Mouse (Mus musculus) forebrain, embryonic 15.5 days (tissue): ENCODE results near the gene Rbp4. TPM values are rescaled to one million over a fixed set of nuclear protein-coding genes. Genes with fewer than 3 reads are reported as not detected.

Source experiments
- ATAC-seq: fragments of 200-750 bp; cut with Nextera tagmentation; replicated peaks from 2 replicates; pipeline ENCODE4 v1.8.0; 2017; ENCODE audit warnings: mild to moderate bottlenecking, moderate TSS enrichment, moderate library complexity
- H3K27ac ChIP-seq: fragments of 300-500 bp; sonication (generic); replicated peaks from 2 replicates; pipeline ENCODE4 v1.5.1; 2015; ENCODE audit warnings: mild to moderate bottlenecking, inconsistent platforms
- H3K27me3 ChIP-seq: fragments of 300-500 bp; sonication (generic); 2 replicates; pipeline ENCODE4 v1.6.1; 2015; ENCODE audit warnings: inconsistent platforms
- H3K36me3 ChIP-seq: fragments of 300-500 bp; sonication (generic); 2 replicates; pipeline ENCODE4 v1.6.1; 2015; ENCODE audit warnings: mild to moderate bottlenecking, inconsistent platforms
- H3K4me1 ChIP-seq: fragments of 300-500 bp; sonication (generic); 2 replicates; pipeline ENCODE4 v1.6.1; 2015; ENCODE audit warnings: inconsistent platforms
- H3K4me2 ChIP-seq: fragments of 300-500 bp; sonication (generic); replicated peaks from 2 replicates; pipeline ENCODE4 v1.6.1; 2015; ENCODE audit warnings: mild to moderate bottlenecking, inconsistent platforms
- H3K4me3 ChIP-seq: fragments of 300-500 bp; sonication (generic); 2 replicates; pipeline ENCODE4 v1.5.1; 2015; ENCODE audit warnings: mild to moderate bottlenecking, inconsistent platforms
- H3K9ac ChIP-seq: fragments of 300-500 bp; sonication (generic); replicated peaks from 2 replicates; pipeline ENCODE4 v1.6.1; 2015; ENCODE audit warnings: mild to moderate bottlenecking, inconsistent platforms
- H3K9me3 ChIP-seq: fragments of 300-500 bp; sonication (generic); 2 replicates; pipeline ENCODE4 v1.6.1; 2016; ENCODE audit warnings: inconsistent platforms
- WGBS: fragments of 180-500 bp; shearing (Covaris S2); methylation state at CpG from one replicate; pipeline ENCODE4 v1.1.7; 2015; ENCODE audit warnings: mixed read lengths; 5-methylcytosine and 5-hydroxymethylcytosine counted together
- polyA plus RNA-seq: library from polyadenylated mRNA; unstranded; fragments of >200 nt; fragmentation: Nextera tagmentation; extraction: Ambion mirVana; gene quantifications from 2 replicates; pipeline ENCODE4 v1.2.1, GENCODE M21; 2015

Gene Rbp4
- polyA plus RNA-seq, 1 experiment from 2014 or later: 1.5 TPM

DNA sequence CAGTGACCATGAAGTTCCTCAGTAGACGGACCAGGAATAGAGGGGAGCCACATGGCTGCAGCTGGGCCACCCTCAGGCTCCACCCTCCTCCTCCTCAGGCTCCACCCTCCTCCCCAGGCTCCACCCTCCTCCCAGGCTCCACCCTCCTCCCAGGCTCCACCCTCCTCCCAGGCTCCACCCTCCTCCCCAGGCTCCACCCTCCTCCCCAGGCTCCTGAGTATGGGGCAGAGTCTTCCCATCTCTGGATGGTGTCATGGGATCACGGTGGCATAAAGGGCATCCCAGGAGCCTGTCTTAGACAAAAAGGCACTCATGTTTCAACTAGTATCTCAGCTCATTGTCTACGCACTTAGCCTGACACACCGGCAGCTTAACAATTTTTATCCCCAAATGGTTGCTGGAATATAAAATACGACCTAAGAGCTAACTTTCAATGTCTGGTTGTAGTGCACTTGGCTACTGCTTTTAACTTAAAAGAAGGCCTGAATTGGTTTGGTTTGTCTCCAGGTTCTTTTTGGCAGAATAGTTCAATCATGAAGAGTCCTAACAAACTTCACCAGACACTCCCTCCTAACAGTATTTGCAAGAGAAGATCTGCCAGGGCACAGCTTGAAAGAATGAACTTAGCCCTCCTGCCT lies 4.8 kb downstream of the Rbp4 start:
- Histone ChIP-seq H3K36me3 (no peaks in the 10 kb centered on the region), H3K4me2 (no peak overlapping the region), H3K4me1 (no peaks in the 10 kb centered on the region), H3K27me3 (peaks cover 11% of the 10 kb centered on the region), H3K27ac (no peak overlapping the region), H3K4me3 (no peak overlapping the region), H3K9me3 (no peaks in the 10 kb centered on the region), H3K9ac (no peak overlapping the region)
- ATAC-seq: no peak
- WGBS: 82% methylated on average over 5 of the region's 5 CpGs

GRCm38 (mm10) chr19:38114834-38115491 lies 10.1 kb downstream of the Rbp4 start:
- Histone ChIP-seq H3K27me3 (no peaks in the 10 kb centered on the region), H3K27ac (no peak overlapping the region), H3K9ac (no peak overlapping the region), H3K36me3 (no peaks in the 10 kb centered on the region), H3K4me1 (no peaks in the 10 kb centered on the region), H3K9me3 (no peaks in the 10 kb centered on the region), H3K4me2 (no peak overlapping the region), H3K4me3 (no peak overlapping the region)
- WGBS: 92% methylated on average over 7 of the region's 7 CpGs
- no peak for ATAC-seq

DNA sequence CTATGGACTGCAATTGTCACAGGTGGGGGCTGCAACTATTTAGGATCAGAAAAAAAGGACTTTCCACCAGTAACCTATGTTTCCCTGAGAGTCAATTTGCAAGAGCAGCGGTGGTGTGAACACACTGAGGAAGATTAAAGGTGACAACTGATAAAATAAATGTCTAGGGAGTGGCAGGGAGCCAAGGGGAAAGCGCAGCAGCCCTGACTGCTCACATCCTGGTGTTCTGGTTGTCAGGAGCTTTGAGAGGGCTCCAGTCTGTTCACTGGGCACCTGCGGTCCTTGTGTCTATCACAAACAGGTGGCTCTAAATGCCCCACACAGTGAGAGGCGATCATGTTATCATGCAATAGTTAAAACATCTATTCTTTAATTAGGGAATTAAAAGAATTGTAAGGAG lies 12.5 kb downstream of the Rbp4 start:
- H3K4me2 ChIP-seq: no peak overlapping the region
- H3K4me3 ChIP-seq: no peak overlapping the region
- no peaks in the 10 kb centered on the region for H3K27me3 ChIP-seq
- no peaks in the 10 kb centered on the region for H3K4me1 ChIP-seq
- H3K9me3 ChIP-seq: no peaks in the 10 kb centered on the region
- no peaks in the 10 kb centered on the region for H3K36me3 ChIP-seq
- H3K9ac ChIP-seq: no peak overlapping the region
- H3K27ac ChIP-seq: no peak overlapping the region
- WGBS: 55% methylated on average over 4 of the region's 4 CpGs
- ATAC-seq: no peak

DNA sequence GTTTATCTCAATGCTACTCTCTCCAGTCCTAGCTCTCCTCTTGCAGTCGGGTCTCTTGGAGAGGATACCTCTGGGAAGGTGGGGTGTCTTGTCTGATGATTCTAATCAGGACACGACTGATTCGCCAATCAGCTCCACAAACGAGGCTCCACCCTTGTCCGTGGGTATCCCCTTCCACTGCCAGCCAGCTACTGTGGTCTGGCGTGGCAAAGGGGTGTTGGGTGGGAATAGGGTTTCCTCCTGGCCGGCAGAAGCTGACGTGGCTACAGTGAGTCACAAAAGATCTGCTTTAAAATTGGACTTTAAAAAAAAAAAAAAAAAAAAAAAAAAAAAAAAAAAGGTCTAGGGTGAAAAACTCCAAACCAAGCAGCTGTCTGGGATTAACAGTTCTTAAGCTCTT lies 14.0 kb downstream of the Rbp4 start:
- ATAC-seq: no peak
- H3K27me3 ChIP-seq: no peaks in the 10 kb centered on the region
- WGBS: 78% methylated on average over 8 of the region's 8 CpGs
- no peaks in the 10 kb centered on the region for H3K4me1 ChIP-seq
- H3K9me3 ChIP-seq: no peaks in the 10 kb centered on the region
- no peaks in the 10 kb centered on the region for H3K36me3 ChIP-seq
- no peak overlapping the region for H3K27ac ChIP-seq
- H3K9ac ChIP-seq: no peak overlapping the region
- no peak overlapping the region for H3K4me3 ChIP-seq
- no peak overlapping the region for H3K4me2 ChIP-seq

DNA sequence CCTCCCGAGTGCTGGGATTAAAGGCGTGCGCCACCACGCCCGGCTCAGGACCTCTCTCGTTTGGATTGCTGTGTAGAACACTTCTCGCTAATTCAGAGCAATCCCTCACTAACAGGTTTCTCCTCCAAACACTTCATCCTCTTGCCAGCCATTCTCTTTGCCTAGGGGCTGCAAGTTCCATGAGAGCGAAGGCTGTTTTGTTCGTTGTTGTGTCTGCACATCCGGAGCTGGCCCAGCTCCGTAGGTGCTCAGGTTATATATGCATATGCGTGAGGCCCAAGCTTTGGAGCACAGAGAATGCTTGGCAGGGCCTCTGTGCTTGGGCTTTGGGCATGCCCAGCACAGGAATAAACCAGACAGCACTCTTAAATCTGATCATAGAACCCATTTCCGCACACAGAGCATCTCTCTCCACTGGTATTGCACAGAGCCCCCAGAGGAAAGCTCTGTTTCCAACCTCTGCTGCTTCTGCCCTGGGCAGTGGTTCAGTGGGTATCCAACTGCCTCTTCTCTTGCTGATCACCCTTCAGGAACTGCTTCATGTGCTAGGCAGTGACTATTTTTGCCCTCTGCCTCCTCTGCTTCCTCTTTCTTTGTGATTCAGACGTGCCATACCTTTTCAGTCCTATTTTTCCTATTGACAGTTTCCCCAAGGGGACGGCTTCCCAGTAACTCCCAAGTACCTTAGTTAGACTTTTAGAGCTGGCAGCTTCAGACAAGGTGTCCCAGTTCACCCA lies 15.4 kb downstream of the Rbp4 start:
- no peak for ATAC-seq
- Histone ChIP-seq H3K4me2 (no peak overlapping the region), H3K27ac (no peak overlapping the region), H3K36me3 (no peaks in the 10 kb centered on the region), H3K9me3 (no peaks in the 10 kb centered on the region), H3K4me1 (no peaks in the 10 kb centered on the region), H3K27me3 (no peaks in the 10 kb centered on the region), H3K4me3 (no peak overlapping the region), H3K9ac (no peak overlapping the region)
- 90% methylated on average over 15 of the region's 15 CpGs for WGBS

GRCm38 (mm10) chr19:38107871-38108270 lies 17.2 kb downstream of the Rbp4 start:
- Histone ChIP-seq H3K4me2 (no peak overlapping the region), H3K4me1 (no peaks in the 10 kb centered on the region), H3K9ac (no peak overlapping the region), H3K27me3 (no peaks in the 10 kb centered on the region), H3K9me3 (no peaks in the 10 kb centered on the region), H3K36me3 (no peaks in the 10 kb centered on the region), H3K4me3 (no peak overlapping the region), H3K27ac (no peak overlapping the region)
- 94% methylated on average over 4 of the region's 4 CpGs for WGBS
- no peak for ATAC-seq

DNA sequence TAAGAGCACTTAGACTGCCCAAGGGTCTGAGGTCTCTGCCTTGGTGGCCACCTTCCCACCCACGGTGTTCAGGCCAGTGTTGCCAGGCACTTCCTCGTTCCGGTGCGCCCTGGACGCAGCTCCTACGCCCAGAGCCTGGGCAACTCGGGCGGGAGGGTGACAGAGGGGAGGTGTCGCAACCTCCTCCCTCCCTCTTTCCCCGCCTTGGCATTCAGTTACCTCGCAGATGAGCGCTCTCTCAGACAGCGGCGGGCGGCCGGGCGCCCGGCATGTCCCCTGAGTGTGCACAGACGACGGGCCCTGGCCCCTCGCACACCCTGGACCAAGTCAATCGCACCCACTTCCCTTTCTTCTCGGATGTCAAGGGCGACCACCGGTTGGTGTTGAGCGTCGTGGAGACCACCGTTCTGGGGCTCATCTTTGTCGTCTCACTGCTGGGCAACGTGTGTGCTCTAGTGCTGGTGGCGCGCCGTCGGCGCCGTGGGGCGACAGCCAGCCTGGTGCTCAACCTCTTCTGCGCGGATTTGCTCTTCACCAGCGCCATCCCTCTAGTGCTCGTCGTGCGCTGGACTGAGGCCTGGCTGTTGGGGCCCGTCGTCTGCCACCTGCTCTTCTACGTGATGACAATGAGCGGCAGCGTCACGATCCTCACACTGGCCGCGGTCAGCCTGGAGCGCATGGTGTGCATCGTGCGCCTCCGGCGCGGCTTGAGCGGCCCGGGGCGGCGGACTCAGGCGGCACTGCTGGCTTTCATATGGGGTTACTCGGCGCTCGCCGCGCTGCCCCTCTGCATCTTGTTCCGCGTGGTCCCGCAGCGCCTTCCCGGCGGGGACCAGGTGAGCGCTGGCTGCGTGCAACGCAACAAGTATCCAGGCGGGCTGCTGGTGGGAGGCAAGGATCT lies 28.0 kb downstream of the Rbp4 start, which contains the start of gene Ffar4:
Gene Ffar4 (plus strand): TSS at position 214 of the 901 bp plus-strand sequence.
- under 1% methylated on average over 77 of the region's 77 CpGs for WGBS
- Histone ChIP-seq H3K4me2 (peak within 1 kb of the TSS; percentile 53), H3K9ac (no peak within 1 kb of the TSS; the same call in 1 of the 2 replicates), H3K36me3 (no peaks in the 10 kb centered on the region), H3K27me3 (peaks cover 37% of the 10 kb centered on the region), H3K4me1 (peaks cover 10% of the 10 kb centered on the region), H3K9me3 (no peaks in the 10 kb centered on the region), H3K4me3 (peak within 1 kb of the TSS; percentile 37), H3K27ac (no peak within 1 kb of the TSS)
- ATAC-seq: peak; percentile 53

DNA sequence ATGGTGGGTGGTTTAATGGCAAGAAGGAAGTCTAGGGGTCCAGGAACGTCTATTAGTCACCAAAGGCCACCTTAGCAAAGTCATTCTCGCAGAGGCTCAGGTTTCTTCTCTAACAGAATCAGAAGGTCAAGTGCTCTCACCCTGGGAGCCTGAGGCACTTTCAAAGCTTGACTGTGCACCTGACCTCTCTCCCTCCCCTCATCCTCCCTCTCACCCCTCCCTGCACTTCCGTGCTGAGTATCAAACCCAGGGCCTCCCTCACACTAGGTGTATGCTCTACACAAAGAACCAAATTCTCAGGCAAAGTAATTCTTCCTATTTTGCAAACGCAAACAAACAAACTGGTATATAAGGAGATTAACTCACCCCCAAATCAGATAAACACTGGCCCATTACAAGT lies 28.9 kb downstream of the Rbp4 start:
- H3K4me2 ChIP-seq: no peak overlapping the region
- H3K4me3 ChIP-seq: no peak overlapping the region
- no peak overlapping the region for H3K27ac ChIP-seq
- no peak overlapping the region for H3K9ac ChIP-seq
- peaks cover 37% of the 10 kb centered on the region for H3K27me3 ChIP-seq
- WGBS: 16% methylated on average over 4 of the region's 4 CpGs
- H3K9me3 ChIP-seq: no peaks in the 10 kb centered on the region
- ATAC-seq: no peak
- peaks cover 10% of the 10 kb centered on the region for H3K4me1 ChIP-seq
- H3K36me3 ChIP-seq: no peaks in the 10 kb centered on the region

GRCm38 (mm10) chr19:38091512-38091985 lies 33.5 kb downstream of the Rbp4 start:
- H3K4me1 ChIP-seq: no peaks in the 10 kb centered on the region
- H3K4me3 ChIP-seq: no peak overlapping the region
- peaks cover 10% of the 10 kb centered on the region for H3K27me3 ChIP-seq
- no peaks in the 10 kb centered on the region for H3K9me3 ChIP-seq
- WGBS: 52% methylated on average over 4 of the region's 4 CpGs
- no peak for ATAC-seq
- no peak overlapping the region for H3K4me2 ChIP-seq
- no peak overlapping the region for H3K27ac ChIP-seq
- no peak overlapping the region for H3K9ac ChIP-seq
- no peaks in the 10 kb centered on the region for H3K36me3 ChIP-seq

- Histone ChIP-seq H3K4me3 (no peak overlapping the region), H3K4me1 (no peaks in the 10 kb centered on the region), H3K9ac (no peak overlapping the region), H3K27ac (no peak overlapping the region), H3K9me3 (no peaks in the 10 kb centered on the region), H3K27me3 (no peaks in the 10 kb centered on the region), H3K36me3 (no peaks in the 10 kb centered on the region), H3K4me2 (no peak overlapping the region)
- no peak for ATAC-seq
- WGBS: 85% methylated on average over 8 of the region's 8 CpGs
Observed at GRCm38 (mm10) chr19:38089358-38089757, 35.7 kb downstream of the Rbp4 start.

DNA sequence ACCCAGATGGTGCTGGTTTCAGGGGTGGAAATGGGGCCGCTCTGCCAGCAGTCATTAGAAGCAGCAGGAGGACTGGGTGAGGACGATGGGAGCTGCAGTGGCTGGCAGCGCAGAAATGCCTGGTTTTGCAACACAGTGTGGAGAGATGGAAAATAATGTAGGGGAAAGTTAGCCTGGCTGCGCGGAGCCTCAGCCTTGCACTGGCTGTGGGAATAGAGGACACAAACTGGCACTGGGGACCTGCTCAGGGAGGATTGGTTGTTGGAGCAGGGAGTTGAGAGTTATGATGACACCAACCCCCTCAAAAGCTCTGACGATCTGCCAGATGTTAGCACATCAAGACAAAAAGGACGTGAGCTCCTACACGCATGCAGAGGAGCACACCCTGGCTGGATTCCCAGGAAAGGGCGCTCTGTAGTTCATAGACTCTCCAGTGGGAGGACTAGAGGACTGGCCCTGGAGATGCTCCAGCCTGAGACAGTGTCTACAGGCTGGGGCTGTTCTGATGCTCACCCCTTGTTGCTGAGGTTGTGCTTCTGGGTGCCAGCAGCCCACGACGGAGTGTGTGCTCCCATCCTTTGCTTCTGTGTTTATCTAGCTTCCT lies 38.0 kb downstream of the Rbp4 start:
- ATAC-seq: no peak; the same call in 1 of the 2 replicates
- Histone ChIP-seq H3K9ac (no peak overlapping the region), H3K4me3 (no peak overlapping the region), H3K36me3 (no peaks in the 10 kb centered on the region), H3K27ac (no peak overlapping the region), H3K27me3 (no peaks in the 10 kb centered on the region), H3K9me3 (no peaks in the 10 kb centered on the region), H3K4me2 (no peak overlapping the region), H3K4me1 (no peaks in the 10 kb centered on the region)
- WGBS: 49% methylated on average over 11 of the region's 11 CpGs
